Mouse (Mus musculus) skeletal muscle tissue, adult 2 months (tissue): ENCODE results near the gene Gm42906.
A peak's percentile ranks its signal among the peaks of the same experiment; 100 is the strongest.

Source experiments
- DNase-seq: peaks from one replicate; pipeline ENCODE4 v3.0.0-alpha.2; 2012; ENCODE audit warnings: low read depth, low spot score

Gene Gm42906

DNA sequence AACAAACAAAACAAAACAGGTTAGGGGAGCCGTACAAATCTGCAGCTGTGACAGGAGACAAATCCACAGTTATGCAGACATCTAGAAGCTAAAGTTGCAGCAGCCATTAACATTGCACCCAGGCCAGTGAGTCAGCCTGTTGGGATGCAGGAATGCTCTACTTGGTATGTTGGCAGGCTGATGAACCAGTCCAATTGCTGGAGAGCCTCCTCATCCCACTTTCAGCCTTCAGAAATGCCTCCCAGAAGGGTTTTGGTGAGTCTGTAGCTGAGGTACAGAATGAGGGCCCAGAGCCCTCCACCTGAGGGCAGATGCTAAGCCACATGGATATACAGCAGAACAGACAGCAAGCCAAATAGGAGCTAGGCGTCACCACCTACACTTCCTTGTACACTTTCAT is 358.4 kb downstream of the Gm42906 start:
- DNase-seq, result no peak

GRCm38 (mm10) chr5:151066016-151066415 is 361.9 kb downstream of the Gm42906 start:
- DNase-seq, result no peak

GRCm38 (mm10) chr5:151065228-151065627 is 362.7 kb downstream of the Gm42906 start:
- DNase-seq, result no peak

GRCm38 (mm10) chr5:151061942-151062341 is 366.0 kb downstream of the Gm42906 start:
- no peak for DNase-seq

DNA sequence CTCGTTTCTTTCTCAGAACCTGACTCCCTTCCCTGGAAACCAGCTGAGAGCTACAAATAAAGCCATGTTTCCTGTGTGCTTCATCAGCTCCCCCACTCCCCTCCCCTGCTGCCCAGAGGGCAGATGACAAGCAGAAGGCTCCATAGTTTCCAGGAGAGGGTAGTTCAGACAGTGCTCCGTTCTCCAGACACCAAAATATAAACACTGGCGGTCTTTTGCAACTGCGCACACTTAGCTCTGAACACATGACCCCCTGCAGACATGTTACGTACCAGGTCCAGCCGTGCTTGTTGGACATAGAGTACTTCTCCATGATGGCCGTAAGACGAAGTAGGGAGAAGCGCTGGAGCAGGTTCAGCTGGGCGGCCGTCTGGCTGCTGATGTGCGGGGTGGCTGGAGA is 367.5 kb downstream of the Gm42906 start:
- no peak for DNase-seq

DNA sequence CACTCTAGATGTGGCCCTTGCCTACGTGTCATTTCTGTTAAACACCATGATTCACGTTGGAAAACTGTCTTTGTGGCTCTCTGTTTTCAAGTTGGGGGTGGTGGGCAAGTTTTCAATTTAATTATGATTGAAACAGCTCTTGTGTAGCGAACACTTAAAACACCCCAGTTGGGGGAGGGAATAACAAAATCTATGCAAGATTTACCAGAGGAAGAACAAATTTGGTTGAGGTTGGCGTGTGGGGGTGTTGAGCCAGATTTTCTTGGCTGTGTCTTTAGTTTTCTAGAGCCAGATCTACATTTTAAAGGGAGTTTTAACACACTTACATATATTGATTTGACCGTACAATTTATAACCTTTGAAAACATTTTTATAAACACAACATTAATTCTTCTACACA is 368.2 kb downstream of the Gm42906 start:
- no peak for DNase-seq

GRCm38 (mm10) chr5:151059352-151059751 is 368.6 kb downstream of the Gm42906 start:
- no peak for DNase-seq

DNA sequence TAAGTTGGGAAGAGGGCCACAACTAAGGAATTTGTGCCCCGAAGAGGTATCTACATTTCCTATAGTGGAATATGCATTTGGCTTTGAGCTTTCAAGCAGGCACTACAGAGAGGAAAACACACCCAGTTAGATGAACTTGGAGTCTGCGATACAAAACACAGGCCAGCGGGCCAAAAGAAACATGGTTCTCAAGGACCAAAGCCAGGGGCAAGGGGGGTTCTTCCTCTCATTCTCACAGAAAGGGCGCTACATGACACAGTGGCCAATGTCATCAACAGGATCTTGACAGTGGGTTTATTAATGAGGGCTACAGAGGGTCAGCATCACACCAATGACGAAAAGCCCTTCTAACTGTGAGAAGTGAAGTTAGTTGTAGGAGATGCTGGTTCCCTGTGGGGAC is 370.2 kb downstream of the Gm42906 start:
- no peak for DNase-seq

- DNase-seq, result no peak
Measured at GRCm38 (mm10) chr5:151056920-151057294, 371.1 kb downstream of the Gm42906 start.

- DNase-seq, result no peak
Measured at GRCm38 (mm10) chr5:151056255-151056919, 371.6 kb downstream of the Gm42906 start.

DNA sequence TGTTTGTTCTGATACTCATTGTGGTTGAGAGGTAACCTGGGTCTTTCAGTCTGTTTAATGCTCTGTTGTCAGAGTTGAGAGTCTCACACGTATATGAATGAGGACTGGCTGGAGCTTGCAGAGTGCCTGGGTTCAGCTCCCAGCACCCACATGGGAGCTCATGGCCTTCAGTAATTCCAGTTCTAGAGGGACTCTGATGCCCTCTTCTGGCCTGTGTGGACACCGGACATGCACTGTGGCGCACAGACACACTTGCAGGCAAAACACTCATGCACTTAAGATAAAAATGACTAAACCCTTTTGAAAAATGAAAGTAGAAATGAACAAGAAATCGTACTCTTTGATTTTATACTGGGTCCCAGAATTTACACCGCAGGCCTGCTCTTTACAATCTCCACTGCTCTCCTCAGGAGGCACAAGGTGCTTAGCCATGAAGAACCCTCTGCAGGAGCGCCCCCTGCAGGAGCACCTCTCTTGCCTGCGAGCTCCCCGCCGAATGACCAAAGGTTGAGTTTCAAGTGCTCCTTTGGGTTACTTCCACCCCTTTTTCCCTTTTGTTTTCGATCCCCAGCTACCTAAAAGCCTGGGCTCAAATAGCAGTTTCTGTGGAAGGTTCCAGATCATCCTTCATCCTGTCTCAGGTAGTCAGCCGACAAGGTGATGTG is 372.4 kb downstream of the Gm42906 start:
- no peak for DNase-seq

- DNase-seq, result no peak
Measured at GRCm38 (mm10) chr5:151054743-151055114, 373.2 kb downstream of the Gm42906 start.

DNA sequence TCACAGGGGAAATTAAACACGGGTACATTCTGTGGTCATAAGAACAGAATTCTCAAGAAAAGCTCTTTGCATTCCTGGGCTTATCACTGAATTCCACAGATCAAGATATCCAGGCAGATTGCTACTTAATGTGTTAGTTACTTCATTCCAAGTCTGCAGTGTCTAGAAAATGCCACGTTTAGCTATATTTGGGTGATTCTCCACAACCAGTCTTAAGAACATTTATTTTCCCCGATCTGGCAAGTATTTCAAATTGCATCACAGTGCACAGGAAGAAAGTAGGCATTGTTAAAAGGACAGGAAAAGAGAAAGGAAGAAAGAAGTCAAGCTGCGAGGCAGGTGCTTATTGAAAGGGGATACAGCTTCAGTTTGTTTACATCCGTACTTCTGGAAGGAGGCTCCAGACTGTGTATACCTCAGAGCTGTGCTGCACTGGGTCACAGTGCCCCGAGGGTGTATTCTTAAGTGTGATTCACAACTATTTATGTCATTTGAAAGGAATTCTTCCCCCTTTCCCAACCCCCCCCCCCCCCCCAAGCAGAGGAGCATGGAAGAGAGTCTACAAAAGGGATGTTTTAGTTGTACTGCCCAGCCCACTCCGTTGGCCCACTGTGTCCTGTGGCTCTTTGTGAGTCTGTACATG is 373.7 kb downstream of the Gm42906 start:
- DNase-seq, result no peak

DNA sequence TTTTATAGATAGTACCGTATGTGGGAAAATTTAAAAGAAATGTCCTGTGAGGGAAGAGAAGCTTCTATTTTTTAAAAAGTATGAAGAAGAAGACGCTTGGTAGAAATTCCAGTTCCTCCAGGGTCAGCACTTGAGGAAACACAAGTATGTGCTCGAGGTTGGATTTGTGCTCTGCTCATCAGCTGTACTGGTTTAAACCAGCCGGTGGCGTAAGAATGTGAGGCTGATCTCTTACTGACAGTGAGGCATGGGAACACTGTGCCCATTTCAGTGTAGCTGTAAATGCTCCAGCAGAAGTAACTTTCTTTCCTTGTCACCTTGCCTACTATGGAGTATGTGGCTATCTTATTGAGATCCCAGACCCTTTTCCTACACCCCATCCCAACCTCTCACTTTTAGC is 374.8 kb downstream of the Gm42906 start:
- no peak for DNase-seq

DNA sequence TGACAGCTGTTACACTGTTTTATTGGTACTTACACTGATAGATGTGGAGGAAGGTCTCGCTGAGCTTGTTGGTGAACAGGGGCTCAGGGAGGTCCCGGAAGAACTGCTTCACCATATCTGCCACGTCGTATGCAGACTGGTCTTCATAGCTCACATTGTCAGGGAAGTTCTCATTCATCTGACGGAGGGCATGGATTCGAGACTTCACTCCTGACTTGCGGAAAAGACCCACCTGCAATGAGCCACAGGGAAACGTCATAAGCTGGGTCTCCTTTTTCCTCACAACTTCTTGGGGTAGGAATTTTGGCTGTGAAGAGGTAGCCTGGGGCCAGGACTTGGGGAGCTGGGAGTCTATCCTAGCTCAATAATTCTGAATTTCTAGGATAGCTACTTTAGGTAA is 375.6 kb downstream of the Gm42906 start:
- no peak for DNase-seq

DNA sequence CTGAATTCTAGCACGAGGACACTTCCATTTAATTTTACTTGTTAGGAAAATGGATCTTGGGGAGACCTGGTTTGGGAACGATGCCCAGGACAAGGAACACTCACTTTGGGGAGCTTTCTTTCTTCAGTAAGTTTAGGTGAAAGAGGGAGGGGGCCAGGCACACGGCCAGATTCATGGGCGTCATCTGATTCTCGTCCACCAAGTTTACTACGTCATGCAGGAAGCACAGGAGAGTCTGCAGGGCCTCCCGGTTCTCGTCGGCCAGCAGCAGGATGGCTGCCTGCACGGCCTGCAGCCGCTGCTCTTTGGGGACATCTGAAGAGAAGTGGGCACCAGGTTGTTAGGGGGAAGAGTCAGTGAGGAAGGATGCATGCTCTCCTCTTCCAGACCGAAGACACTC is 380.5 kb downstream of the Gm42906 start:
- DNase-seq, result no peak

GRCm38 (mm10) chr5:151046917-151047316 is 381.0 kb downstream of the Gm42906 start:
- peak; percentile 71 for DNase-seq

- no peak for DNase-seq
Measured at GRCm38 (mm10) chr5:151046131-151046530, 381.8 kb downstream of the Gm42906 start.

DNA sequence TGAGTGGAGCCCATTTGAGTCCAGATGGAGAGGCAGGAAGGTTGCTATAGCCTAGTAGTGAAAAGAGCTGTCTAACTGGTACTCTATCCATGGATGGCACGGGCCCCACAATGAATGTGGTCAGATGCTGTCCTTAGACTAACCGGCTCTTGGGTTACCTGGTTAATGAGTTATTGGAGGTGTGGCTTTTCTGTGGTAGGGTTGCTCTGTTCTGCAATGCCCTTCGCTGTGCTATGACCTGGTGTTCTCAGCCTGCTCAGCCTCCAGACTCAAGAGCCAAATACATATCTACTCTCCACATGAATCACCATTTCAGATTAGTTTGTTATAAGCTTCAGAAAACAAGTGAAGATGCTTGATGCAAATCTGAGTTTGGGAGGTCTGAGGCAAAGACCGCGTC is 385.1 kb downstream of the Gm42906 start:
- no peak for DNase-seq

- no peak for DNase-seq
Measured at GRCm38 (mm10) chr5:151037871-151038270, 390.1 kb downstream of the Gm42906 start.

GRCm38 (mm10) chr5:151034715-151035512 is 393.0 kb downstream of the Gm42906 start:
- no peak for DNase-seq

DNA sequence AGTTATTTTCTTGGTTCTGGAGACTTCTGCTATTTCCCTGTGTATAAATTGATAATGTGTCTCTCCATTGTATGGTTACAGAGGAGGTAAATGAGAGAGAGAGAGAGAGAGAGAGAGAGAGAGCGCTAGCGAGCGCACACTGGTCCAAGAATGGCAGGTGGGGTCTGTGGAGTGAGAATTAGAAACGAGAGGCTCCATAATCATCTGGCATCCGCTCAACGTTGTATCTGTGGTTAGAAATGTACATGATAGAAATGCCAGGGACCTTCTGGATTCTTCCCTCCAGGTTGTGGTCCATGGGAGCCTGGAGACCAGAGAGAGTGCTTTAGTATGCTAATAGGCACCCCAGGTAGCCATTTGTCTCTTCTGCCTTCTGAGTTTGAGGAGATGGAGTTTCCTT is 399.1 kb downstream of the Gm42906 start:
- no peak for DNase-seq
